Mouse (Mus musculus): ENCODE measurements at regions not wholly inside any gene's neighbourhood (a gene's known extent, or its start where the extent isn't known, plus 50 kb on each side); places are given as distances from the start of the nearest gene placed in this dataset.

GRCm38 (mm10) chr14:16996716-16997115 is 177.8 kb upstream of the Rarb start:
- TF ChIP-seq CTCF (IDR thresholded peaks at IDR 0.05; ENCODE audit: low read depth) (no peak), EP300 (IDR thresholded peaks at IDR 0.05; ENCODE audit: low read depth) (no peak)
